Mouse (Mus musculus) 3134 (cell line): ENCODE measurements around the gene Gm45711.
"Not testable (repeated sequence)": the region's sequence is repeated elsewhere in the genome, so short reads cannot be mapped to it uniquely, and the experiment has no call there.

Source experiments
- DNase-seq: peaks from one replicate; pipeline ENCODE4 v3.0.0-alpha.2; 2011; ENCODE audit warnings: low spot score; ENCODE audit not compliant: insufficient read length; ENCODE audit errors: extremely low read depth

Gm45711 gene

GRCm38 (mm10) chr8:104309441-104310155, at the start of gene Gm45711, which contains the start of gene Cmtm1:
Gene Gm45711, minus strand, starts transcription at chr8:104310081.
Gene Cmtm1, minus strand, starts transcription at chr8:104310145.
- DNase-seq = not testable (repeated sequence)

GRCm38 (mm10) chr8:104358637-104359036, 48.8 kb upstream of the Gm45711 start:
- DNase-seq = no peak

GRCm38 (mm10) chr8:104354504-104354903, 44.6 kb upstream of the Gm45711 start:
- no peak for DNase-seq

GRCm38 (mm10) chr8:104353186-104353585, 43.3 kb upstream of the Gm45711 start:
- no peak for DNase-seq

- peak; percentile 36 for DNase-seq
These were observed 40.2 kb upstream of the Gm45711 start for GRCm38 (mm10) chr8:104350047-104350446.

GRCm38 (mm10) chr8:104348971-104349370, 39.1 kb upstream of the Gm45711 start:
- DNase-seq = no peak

GRCm38 (mm10) chr8:104346706-104347105, 36.8 kb upstream of the Gm45711 start:
- no peak for DNase-seq

- DNase-seq = no peak
These were observed 34.7 kb upstream of the Gm45711 start for GRCm38 (mm10) chr8:104344622-104345021.

- peak; percentile 62 for DNase-seq
These were observed 34.1 kb upstream of the Gm45711 start for GRCm38 (mm10) chr8:104343957-104344356.

GRCm38 (mm10) chr8:104342426-104342825, 32.5 kb upstream of the Gm45711 start:
- no peak for DNase-seq

GRCm38 (mm10) chr8:104341678-104342077, 31.8 kb upstream of the Gm45711 start:
- DNase-seq = no peak

GRCm38 (mm10) chr8:104341106-104341561, 31.3 kb upstream of the Gm45711 start:
- DNase-seq = peak; percentile 89

- peak; percentile 84 for DNase-seq
These were observed 30.6 kb upstream of the Gm45711 start for GRCm38 (mm10) chr8:104340233-104341105.

GRCm38 (mm10) chr8:104339983-104340232, 30.0 kb upstream of the Gm45711 start:
- DNase-seq = no peak

- DNase-seq = no peak
These were observed 29.5 kb upstream of the Gm45711 start, which contains the start of gene Cmtm3 for GRCm38 (mm10) chr8:104339229-104339982. Gene Cmtm3, plus strand, starts transcription at chr8:104339410.

- DNase-seq = no peak
These were observed 28.0 kb upstream of the Gm45711 start for GRCm38 (mm10) chr8:104337890-104338289.

GRCm38 (mm10) chr8:104336806-104337205, 26.9 kb upstream of the Gm45711 start:
- DNase-seq = no peak

GRCm38 (mm10) chr8:104334196-104334595, 24.3 kb upstream of the Gm45711 start:
- DNase-seq = no peak

- DNase-seq = no peak
These were observed 23.9 kb upstream of the Gm45711 start for GRCm38 (mm10) chr8:104333786-104334185.

- no peak for DNase-seq
These were observed 23.1 kb upstream of the Gm45711 start for GRCm38 (mm10) chr8:104332665-104333631.
